ENCODE assay signal across 9 mouse cellular contexts in the genomic region with DNA sequence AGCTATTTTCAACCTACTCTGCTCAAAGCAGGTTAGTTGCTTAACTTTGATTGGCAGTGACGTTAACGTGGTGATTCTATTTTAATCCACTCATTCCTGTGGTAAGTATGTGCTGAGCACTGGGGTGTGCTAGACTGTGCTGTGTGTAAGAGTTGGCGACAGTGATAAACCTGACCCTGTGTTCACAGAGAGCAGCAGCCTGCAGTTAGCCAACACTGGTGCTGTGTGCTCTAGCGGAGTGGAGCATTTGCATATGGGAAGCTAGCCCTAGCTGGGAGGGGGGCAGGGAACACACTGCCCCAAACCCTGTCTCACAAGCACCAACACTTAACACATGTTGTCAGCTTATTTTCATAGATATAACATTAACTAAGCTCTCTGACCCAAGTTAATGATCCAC. TPM values are rescaled to one million over a fixed set of nuclear protein-coding genes. Genes with fewer than 3 reads are reported as not detected.
A peak's percentile ranks its signal among the peaks of the same experiment; 100 is the strongest.
DNase-seq lines count a peak whose midpoint lies in the region; ATAC-seq and TF ChIP-seq lines count a peak whose summit lies in the region.
"Had no signal": no experiment of that assay in that cellular context is flagged by ENCODE, and none has a peak within 500 bp of the region (broad histone marks: within the 10 kb centered on the region; RNA-seq: fewer than 3 reads in every experiment).

No protein-coding gene starts in this region.

- WGBS in liver, adult 2 months = 14% methylated on average over 4 of the region's 4 CpGs
- 44% methylated on average over 4 of the region's 4 CpGs for WGBS in neural tube, embryonic 14.5 days

- H3K4me3 ChIP-seq in liver, adult 2 months (ENCODE audit: insufficient read depth, low read depth, low read length) = no peak overlapping the region
- peak overlapping the region; percentile 32 for H3K4me3 ChIP-seq in bone marrow macrophage, adult 2 months (ENCODE audit: insufficient read depth, low read length)
- no peak overlapping the region for H3K4me3 ChIP-seq in neural tube, embryonic 14.5 days (ENCODE audit: low read depth, low read length)
- no peak overlapping the region for H3K4me3 ChIP-seq in left cerebral cortex, adult 2 months
- H3K4me3 ChIP-seq: limb, embryonic 15.5 days had no signal

- TF ChIP-seq POLR2A in liver, adult 2 months (IDR thresholded peaks at IDR 0.05; ENCODE audit: extremely low read depth, insufficient read depth, low read length) = no peak
- no peak for TF ChIP-seq POLR2A in bone marrow macrophage, adult 2 months (IDR thresholded peaks at IDR 0.05; ENCODE audit: borderline replicate concordance, low read depth, low read length)

- peak; percentile 83 for ATAC-seq in neural tube, embryonic 14.5 days (ENCODE audit: low read depth)

- no peaks in the 10 kb centered on the region for H3K36me3 ChIP-seq in liver, adult 2 months (ENCODE audit: control insufficient read depth, insufficient read depth, low read length)
- H3K36me3 ChIP-seq in neural tube, embryonic 14.5 days (ENCODE audit: control insufficient read depth, insufficient read depth, low read length) = no peaks in the 10 kb centered on the region
- H3K36me3 ChIP-seq: limb, embryonic 15.5 days had no signal

- no peaks in the 10 kb centered on the region for H3K79me2 ChIP-seq in liver, adult 2 months (ENCODE audit: control insufficient read depth, insufficient read depth, low read length)

- TF ChIP-seq CTCF in liver, adult 2 months (IDR thresholded peaks at IDR 0.05; ENCODE audit: low read depth, low read length) = no peak
- TF ChIP-seq CTCF in bone marrow macrophage, adult 2 months (IDR thresholded peaks at IDR 0.05; ENCODE audit: low read depth, low read length) = no peak
- TF ChIP-seq CTCF in left cerebral cortex, adult 2 months (IDR thresholded peaks at IDR 0.05) = no peak

- no peak overlapping the region for H3K9ac ChIP-seq in liver, adult 2 months (ENCODE audit: low read depth, low read length)
- no peak overlapping the region for H3K9ac ChIP-seq in neural tube, embryonic 14.5 days (replicated peaks; ENCODE audit: low read depth, low read length)
- H3K9ac ChIP-seq: limb, embryonic 15.5 days had no signal

- no peaks in the 10 kb centered on the region for H3K27me3 ChIP-seq in liver, adult 2 months (ENCODE audit: control insufficient read depth, insufficient read depth, low read length)
- H3K27me3 ChIP-seq in neural tube, embryonic 14.5 days (ENCODE audit: control insufficient read depth, insufficient read depth, low read length) = no peaks in the 10 kb centered on the region
- H3K27me3 ChIP-seq: limb, embryonic 15.5 days had no signal

- intact Hi-C loops in left cerebral cortex, adult 2 months (cut with DNase I) = loop anchor here (2.0 kb wide), 1 partner anchor 53 kb away; no protein-coding TSS in a partner anchor

- no peak overlapping the region for H3K4me2 ChIP-seq in neural tube, embryonic 14.5 days (ENCODE audit: low read depth, low read length)
- H3K4me2 ChIP-seq: limb, embryonic 15.5 days had no signal

- H3K4me1 ChIP-seq in liver, adult 2 months (ENCODE audit: control insufficient read depth, insufficient read depth, low read length) = no peaks in the 10 kb centered on the region
- peaks cover 15% of the 10 kb centered on the region for H3K4me1 ChIP-seq in bone marrow macrophage, adult 2 months (ENCODE audit: control insufficient read depth, insufficient read depth, low read length)
- H3K4me1 ChIP-seq in neural tube, embryonic 14.5 days (ENCODE audit: control insufficient read depth, insufficient read depth, low read length) = no peaks in the 10 kb centered on the region
- H3K4me1 ChIP-seq: limb, embryonic 15.5 days had no signal

- H3K9me3 ChIP-seq in neural tube, embryonic 14.5 days (ENCODE audit: control insufficient read depth, low read length) = no peaks in the 10 kb centered on the region
- H3K9me3 ChIP-seq: limb, embryonic 15.5 days had no signal

- H3K27ac ChIP-seq in liver, adult 2 months (replicated peaks; ENCODE audit: insufficient read depth, low read depth, low read length) = no peak overlapping the region
- peak overlapping the region; percentile 38 for H3K27ac ChIP-seq in bone marrow macrophage, adult 2 months (ENCODE audit: insufficient read depth, low read depth, low read length)
- H3K27ac ChIP-seq in neural tube, embryonic 14.5 days (ENCODE audit: low read depth, low read length) = no peak overlapping the region
- no peak overlapping the region for H3K27ac ChIP-seq in left cerebral cortex, adult 2 months
- H3K27ac ChIP-seq: limb, embryonic 15.5 days had no signal

- DNase-seq in liver, adult 2 months (ENCODE audit: extremely low read depth, low read depth, low spot score) = peak; percentile 41
- DNase-seq in liver = no peak
- peak; percentile 76 to 82 for DNase-seq in kidney, adult 8-10 months
- no peak for DNase-seq in adrenal gland, adult 8-10 months
- no peak for DNase-seq in left cerebral cortex, adult 2 months (ENCODE audit: extremely low spot score in 1 of 2, low spot score in 2 of 2)
- no peak for DNase-seq in embryo, embryonic 10 days (ENCODE audit: low spot score)

RNA-seq across cellular contexts. Expression of gene Rsbn1l, which starts 11.7 kb away (rescaled TPM):
- total RNA-seq in liver, adult 2 months (2014; rRNA removed) = 7.7 and 8.6 TPM in 2 replicates
- 1.3 and 1.6 TPM in 2 replicates for polyA plus RNA-seq in liver, adult 2 months (2012; rRNA removed)
- polyA plus RNA-seq in bone marrow macrophage, adult 2 months (2012; ENCODE audit: insufficient read depth, insufficient read length, missing spikeins) = 34.7 and 35.8 TPM in 2 replicates
- 6.8 and 8.2 TPM in 2 replicates for polyA plus RNA-seq in neural tube, embryonic 14.5 days (2014; fragmentation: Nextera tagmentation; extraction: Ambion mirVana)
- total RNA-seq in adrenal gland, adult 8-10 months (2022) = 10 to 100 TPM; 14.6 to 21.7 (median 16.6) TPM
- total RNA-seq in left cerebral cortex, adult 2 months (2021) = 10 to 100 TPM; 16.8 to 17.8 TPM

Comparison
In these comparisons a context has a peak if more than half of its experiments do, and no peak if none do; other contexts are left out.
1. DNase-seq: peak in liver, adult 2 months (single experiment) and kidney, adult 8-10 months (2 of 2); none in liver (single experiment), adrenal gland, adult 8-10 months (single experiment), left cerebral cortex, adult 2 months (0 of 2) and embryo, embryonic 10 days (single experiment).